Mouse (Mus musculus) G1E (cell line): ENCODE results near the gene Car7.

Experiments
- CTCF ChIP-seq: IDR thresholded peaks from 2 replicates; pipeline ENCODE4 v1.5.1; 2012; ENCODE audit warnings: low read depth, low read length, inconsistent platforms, mixed read lengths
- GATA1 ChIP-seq: IDR thresholded peaks from 2 replicates; pipeline ENCODE4 v1.6.1; 2012; ENCODE audit warnings: borderline replicate concordance, low read length, inconsistent platforms, mixed read lengths
- GATA2 ChIP-seq: IDR thresholded peaks from 2 replicates; pipeline ENCODE4 v1.6.1; 2012; ENCODE audit warnings: low read depth, low read length, inconsistent platforms, borderline replicate concordance

DNA sequence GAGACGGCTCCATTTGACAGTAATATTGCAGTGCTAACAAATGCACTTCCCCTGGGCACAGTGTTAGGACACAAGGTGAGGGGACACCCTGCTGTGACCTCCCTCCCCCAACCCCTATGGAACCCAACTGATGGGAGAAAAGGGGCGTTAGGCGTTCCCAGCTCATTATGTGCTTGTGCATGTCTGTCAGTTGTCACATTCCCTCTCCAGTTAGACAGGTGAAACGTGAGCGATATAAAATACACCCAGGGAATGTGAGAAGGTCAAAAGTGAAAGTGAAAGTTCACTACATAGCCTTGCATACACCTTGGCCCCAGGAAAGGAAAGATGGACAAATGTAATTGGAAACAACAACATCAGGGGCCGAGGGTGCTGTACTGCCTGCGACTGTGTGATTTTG is 889 bp downstream of the Car7 start:
- no peak for TF ChIP-seq GATA1
- no peak for TF ChIP-seq CTCF
- no peak for TF ChIP-seq GATA2
